Mouse (Mus musculus) cortical plate, adult 2 months (tissue): ENCODE data around the gene H2-Oa. TPM values are rescaled to one million over a fixed set of nuclear protein-coding genes. Genes with fewer than 3 reads are reported as not detected.

Source experiments
- H3K27ac ChIP-seq: fragments of 200-500 bp; 2 replicates; pipeline ENCODE4 v1.5.1; 2012; ENCODE audit warnings: low read length, control low read depth, inconsistent platforms; ENCODE audit not compliant: insufficient read depth
- H3K4me1 ChIP-seq: fragments of 200-500 bp; 2 replicates; pipeline ENCODE4 v1.6.1; 2011; ENCODE audit warnings: low read length; ENCODE audit not compliant: control insufficient read depth, insufficient read depth
- H3K4me3 ChIP-seq: fragments of 200-500 bp; 2 replicates; pipeline ENCODE4 v1.5.1; 2011; ENCODE audit warnings: mild to moderate bottlenecking, low read length, control low read depth; ENCODE audit not compliant: insufficient read depth
- CTCF ChIP-seq: fragments of 200-500 bp; IDR thresholded peaks from 2 replicates; pipeline ENCODE4 v1.5.1; 2011; ENCODE audit warnings: mild to moderate bottlenecking, control low read depth, low read length; ENCODE audit not compliant: insufficient read depth; ENCODE audit errors: extremely low read depth
- POLR2A ChIP-seq: fragments of 200-500 bp; IDR thresholded peaks from 2 replicates; pipeline ENCODE4 v1.6.1; 2011; ENCODE audit warnings: mild to moderate bottlenecking, low read length, control low read depth; ENCODE audit not compliant: insufficient read depth; ENCODE audit errors: extremely low read depth
- polyA plus RNA-seq: library from polyadenylated mRNA; depleted of rRNA; stranded (reverse); fragments of >200 nt; gene quantifications from 2 replicates; pipeline ENCODE4 v1.2.3, GENCODE M21; 2012

The H2-Oa gene
- polyA plus RNA-seq, 1 experiment: 1.7 TPM

DNA sequence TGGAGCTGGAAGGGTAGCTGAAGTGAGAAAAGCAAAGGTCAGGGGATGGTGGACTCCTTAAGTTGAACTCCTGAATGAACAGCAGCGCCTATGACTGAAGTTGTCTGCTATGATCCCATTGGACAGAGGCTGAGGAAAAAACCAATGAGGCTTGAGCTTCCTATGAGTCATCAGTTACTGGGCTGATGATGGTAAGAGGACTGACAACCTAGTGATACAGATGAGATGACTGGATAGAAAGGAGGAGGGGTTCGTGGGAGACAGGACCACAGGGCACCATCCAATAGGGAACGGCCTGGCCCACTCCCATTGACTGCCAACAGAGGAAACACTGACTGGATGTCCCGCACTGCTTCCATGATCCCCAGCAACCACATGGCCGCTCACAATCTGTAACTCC lies 12.5 kb upstream of the H2-Oa start:
- TF ChIP-seq POLR2A (no peak), CTCF (no peak)
- no peak overlapping the region for H3K27ac ChIP-seq
- H3K4me1 ChIP-seq: no peaks in the 10 kb centered on the region
- no peak overlapping the region for H3K4me3 ChIP-seq

DNA sequence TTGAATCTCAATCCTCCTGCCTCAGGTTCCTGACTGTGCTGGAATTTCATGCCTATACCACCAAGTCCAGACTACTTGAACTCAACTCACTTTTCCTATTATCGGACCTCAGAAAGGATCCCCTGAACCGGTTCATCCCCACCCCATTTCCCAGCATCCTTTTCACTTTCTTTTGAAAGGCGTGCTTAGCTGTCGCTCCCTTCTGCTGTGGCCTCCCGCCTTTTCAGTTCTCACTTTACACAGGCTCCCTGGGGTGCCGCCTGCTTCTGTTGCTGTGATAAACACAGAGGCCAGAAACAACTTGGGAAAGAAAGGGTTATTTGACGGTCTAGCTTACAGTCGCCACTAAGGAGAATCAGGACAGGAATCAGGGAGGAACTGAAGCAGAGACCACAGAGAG lies 9.0 kb upstream of the H2-Oa start:
- TF ChIP-seq POLR2A (no peak), CTCF (no peak)
- H3K27ac ChIP-seq: no peak overlapping the region
- no peaks in the 10 kb centered on the region for H3K4me1 ChIP-seq
- no peak overlapping the region for H3K4me3 ChIP-seq

DNA sequence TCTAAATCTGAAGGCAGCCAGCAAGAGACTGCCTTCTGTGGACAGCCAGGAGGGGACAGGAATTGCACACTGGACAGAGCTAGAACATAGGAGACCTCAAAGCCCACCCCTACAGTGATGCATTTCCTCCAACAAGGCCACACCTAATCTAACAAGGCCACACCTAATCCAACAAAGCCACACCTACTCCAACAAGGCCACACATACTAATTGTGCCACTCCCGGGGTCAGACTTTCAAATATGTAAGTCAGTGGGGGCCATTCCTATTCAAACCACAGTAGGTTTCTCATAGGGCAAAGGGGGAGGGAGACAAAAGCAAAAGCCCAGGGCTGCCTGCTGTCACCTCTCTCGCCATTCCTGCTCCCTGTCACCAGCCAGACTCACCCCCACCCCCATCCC lies 4.8 kb upstream of the H2-Oa start:
- TF ChIP-seq CTCF (no peak), POLR2A (no peak)
- no peaks in the 10 kb centered on the region for H3K4me1 ChIP-seq
- H3K27ac ChIP-seq: no peak overlapping the region
- no peak overlapping the region for H3K4me3 ChIP-seq

DNA sequence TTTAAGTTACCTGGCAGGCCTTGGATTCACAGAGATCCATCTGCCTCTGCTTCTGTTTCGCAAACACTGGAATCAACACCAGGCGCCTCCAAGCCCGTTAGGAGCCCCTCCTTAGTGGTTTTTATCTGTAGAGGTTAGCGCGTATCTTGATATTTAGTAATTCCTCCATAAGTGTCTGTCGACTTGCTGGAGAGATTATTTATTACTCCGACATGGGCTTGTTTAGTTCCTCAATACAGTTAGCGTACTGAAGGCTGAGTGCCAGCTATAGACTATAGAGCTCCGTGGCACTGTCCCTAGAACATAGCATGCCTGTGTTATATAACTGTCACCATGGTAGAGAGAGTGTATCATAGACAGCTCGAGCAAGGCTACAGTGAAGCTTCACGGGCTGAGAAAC lies 4.0 kb upstream of the H2-Oa start:
- no peak for TF ChIP-seq POLR2A
- TF ChIP-seq CTCF: no peak
- Histone ChIP-seq H3K27ac (no peak overlapping the region), H3K4me1 (no peaks in the 10 kb centered on the region), H3K4me3 (no peak overlapping the region)

DNA sequence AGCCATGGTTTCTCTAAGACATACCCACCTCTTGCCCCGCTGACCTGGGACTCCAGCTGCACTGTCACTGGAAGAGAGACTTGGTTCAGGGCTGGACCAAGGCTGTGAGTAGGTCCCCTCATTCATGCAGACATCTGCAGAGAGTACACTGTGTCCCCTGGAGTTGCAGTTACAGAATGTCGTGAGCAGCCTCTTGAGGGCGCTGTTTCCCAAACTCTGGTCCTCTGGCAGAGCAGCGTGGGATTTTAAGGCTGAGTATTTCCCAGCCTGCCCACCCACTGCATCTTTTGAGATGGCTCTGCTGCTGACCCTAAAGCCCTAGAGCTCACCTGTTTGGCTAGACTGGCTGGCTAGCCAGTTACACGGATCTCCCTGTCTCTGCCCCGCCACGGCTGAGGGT lies 1.2 kb upstream of the H2-Oa start:
- TF ChIP-seq CTCF: 0 out of 2 replicates have a peak, but pooled peaks have one; percentile 27
- no peak for TF ChIP-seq POLR2A
- Histone ChIP-seq H3K4me1 (no peaks in the 10 kb centered on the region), H3K27ac (no peak overlapping the region), H3K4me3 (no peak overlapping the region)

DNA sequence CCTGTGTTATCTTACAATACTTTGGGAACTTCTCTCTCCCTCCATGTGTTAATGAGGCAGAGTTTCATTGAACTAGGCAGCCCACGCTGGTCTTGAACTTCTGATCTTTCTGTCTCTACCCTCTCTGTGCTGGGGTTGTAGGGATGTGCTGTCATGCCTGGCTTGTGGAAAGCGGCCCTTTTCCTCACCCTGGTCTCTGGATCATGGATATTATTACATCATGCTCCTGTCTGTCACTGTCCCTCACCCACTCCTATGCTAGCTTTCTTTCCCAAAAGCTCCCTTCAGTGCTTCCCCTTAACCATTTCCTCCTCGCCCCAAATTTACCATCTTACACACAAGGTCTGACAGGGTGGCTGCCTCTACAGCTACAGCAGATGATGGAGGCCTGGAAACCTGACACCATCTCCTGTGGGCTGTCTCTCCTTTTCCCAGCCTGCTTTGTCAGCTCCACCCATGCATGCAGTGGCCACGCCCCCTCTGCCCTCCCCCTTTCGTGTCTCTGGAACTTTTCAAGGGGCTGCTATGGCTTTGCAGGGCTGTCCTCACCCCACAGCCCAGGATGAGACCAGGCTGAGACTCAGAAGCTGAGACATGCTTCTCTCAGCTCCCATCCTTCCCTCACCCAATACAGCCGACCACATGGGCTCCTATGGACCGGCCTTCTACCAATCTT lies 1.2 kb downstream of the H2-Oa start:
- no peaks in the 10 kb centered on the region for H3K4me1 ChIP-seq
- TF ChIP-seq POLR2A (no peak), CTCF (no peak)
- no peak overlapping the region for H3K27ac ChIP-seq
- H3K4me3 ChIP-seq: no peak overlapping the region

DNA sequence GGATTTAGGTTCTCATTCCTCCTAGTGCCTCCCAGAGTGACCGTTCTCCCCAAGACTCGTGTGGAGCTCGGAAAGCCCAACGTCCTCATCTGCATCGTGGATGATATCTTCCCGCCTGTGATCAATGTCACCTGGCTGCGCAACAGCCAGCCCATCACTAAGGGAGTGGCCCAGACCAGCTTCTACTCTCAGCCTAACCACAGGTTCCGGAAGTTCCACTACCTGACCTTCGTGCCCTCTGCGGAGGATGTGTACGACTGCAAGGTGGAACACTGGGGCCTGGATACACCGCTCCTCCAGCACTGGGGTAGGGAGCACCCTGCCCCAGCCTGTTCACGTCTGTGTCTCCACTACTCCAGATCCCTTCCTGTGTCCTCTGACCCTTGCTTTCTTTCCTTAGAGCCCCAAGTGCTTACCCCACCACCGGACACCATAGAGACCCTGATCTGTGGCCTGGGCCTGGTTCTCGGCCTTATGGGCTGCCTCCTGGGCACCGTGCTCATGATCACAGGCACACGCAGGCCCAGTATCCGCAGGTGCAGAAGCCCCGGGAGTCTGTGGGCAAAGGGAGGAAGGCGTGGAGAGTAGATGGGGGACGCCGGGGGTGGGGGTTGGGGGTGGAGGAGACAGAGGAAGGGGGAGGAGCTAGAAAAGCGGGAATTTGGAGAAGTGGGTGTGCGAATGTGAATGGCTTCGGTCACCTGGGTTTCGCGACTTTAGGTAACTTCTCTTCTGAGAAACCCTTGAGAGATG lies 2.3 kb downstream of the H2-Oa start:
- Histone ChIP-seq H3K27ac (no peak overlapping the region), H3K4me1 (no peaks in the 10 kb centered on the region), H3K4me3 (no peak overlapping the region)
- no peak for TF ChIP-seq POLR2A
- no peak for TF ChIP-seq CTCF

DNA sequence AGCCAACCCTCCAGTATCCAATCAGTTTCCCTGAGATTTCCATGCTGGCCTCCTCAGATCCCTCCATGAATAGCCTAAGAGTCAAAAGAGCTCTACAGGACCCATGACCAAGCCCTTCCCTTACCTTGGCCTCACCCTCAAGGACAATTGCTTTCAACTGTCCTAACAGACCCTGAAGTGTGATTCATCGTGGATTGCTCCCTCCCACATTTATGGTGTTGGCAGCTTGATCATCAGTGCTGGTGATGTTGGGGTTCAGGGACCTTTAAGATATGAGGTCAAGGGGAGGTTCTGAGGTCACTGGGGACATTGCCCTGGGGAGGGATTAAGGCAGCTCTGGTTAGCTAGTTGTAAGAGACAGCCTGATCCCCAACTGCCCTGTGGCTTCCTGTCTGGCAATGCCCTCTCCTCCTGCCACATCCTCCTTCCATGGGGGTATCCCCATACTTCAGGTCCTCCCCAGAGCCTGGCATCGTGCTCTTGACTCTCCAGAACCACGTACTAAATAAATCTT lies 4.4 kb downstream of the H2-Oa start:
- TF ChIP-seq CTCF: no peak
- TF ChIP-seq POLR2A: no peak
- Histone ChIP-seq H3K4me3 (no peak overlapping the region), H3K4me1 (no peaks in the 10 kb centered on the region), H3K27ac (no peak overlapping the region)

DNA sequence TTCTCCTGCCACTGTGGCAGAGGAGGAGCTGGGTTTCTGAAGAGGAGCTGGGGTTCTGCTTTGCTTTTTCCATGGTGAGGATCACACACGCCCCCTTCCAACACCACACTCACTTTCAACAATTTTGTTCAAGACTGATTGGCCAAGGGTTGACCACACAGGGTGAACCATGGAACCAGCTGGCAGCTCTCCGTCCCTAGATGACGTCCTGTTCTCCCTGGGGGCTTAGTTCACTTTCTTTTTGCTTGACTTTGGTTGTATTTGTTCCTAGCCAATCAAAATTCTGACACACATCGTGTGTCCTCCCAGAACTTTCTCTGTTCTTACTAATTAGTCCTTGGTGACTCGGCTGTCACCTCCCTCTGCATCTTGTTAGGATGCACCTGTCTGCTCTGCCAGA lies 5.1 kb downstream of the H2-Oa start:
- H3K4me1 ChIP-seq: no peaks in the 10 kb centered on the region
- TF ChIP-seq CTCF (no peak), POLR2A (no peak)
- H3K4me3 ChIP-seq: no peak overlapping the region
- H3K27ac ChIP-seq: no peak overlapping the region

DNA sequence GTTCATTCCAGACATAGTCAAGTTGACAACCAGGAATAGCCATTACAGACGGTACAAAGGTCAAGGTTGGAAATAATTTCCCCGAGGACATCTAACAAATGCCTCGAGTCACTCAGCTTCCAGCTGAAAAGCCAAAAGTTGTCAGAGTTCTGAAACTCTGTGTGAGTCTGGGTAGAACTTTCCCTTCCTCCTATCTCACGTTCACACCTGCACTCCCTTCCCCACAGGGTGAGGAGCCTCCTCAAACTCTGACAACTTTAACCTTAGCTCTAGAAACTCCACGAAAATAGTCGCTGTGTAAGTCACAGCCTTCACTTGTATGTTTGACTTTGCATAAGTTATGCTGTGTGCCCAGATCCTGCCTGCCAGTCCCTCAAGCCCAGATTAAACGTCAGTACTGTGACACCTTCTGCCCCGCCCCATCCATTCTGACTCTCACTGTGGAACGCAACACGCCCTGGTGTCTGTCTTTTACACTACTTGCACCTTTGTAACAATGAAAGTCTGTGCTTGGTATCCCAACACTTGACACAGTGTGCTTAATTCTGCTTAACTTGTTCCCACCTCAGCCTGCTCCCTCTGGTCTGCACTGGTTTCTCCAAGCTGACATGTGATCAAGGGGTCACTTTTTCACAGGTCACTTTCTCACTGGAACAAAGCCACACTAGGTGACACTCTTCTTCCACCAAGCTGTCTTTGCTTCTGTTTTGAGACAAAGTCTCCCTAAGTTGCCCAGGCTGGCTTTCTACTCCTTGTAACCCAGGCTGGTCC lies 6.8 kb downstream of the H2-Oa start:
- TF ChIP-seq CTCF (no peak), POLR2A (no peak)
- Histone ChIP-seq H3K27ac (no peak overlapping the region), H3K4me1 (no peaks in the 10 kb centered on the region), H3K4me3 (no peak overlapping the region)
